Mouse (Mus musculus) liver, embryonic 12.5 days (tissue): ENCODE results near the gene Tsc22d3. TPM values are rescaled to one million over a fixed set of nuclear protein-coding genes. Genes with fewer than 3 reads are reported as not detected.
"Not testable (repeated sequence)": the region's sequence is repeated elsewhere in the genome, so short reads cannot be mapped to it uniquely, and the experiment has no call there.

Source experiments
- ATAC-seq: fragments of 200-750 bp; cut with Nextera tagmentation; 2 replicates; pipeline ENCODE4 v1.8.0; 2017; ENCODE audit warnings: moderate number of reproducible peaks, mild to moderate bottlenecking, moderate library complexity
- H3K27ac ChIP-seq: fragments of 300-500 bp; sonication (generic); 2 replicates; pipeline ENCODE4 v1.5.1; 2016; ENCODE audit warnings: mild to moderate bottlenecking
- H3K27me3 ChIP-seq: fragments of 300-500 bp; sonication (generic); replicated peaks from 2 replicates; pipeline ENCODE4 v1.6.1; 2016; ENCODE audit warnings: mild to moderate bottlenecking, moderate library complexity
- H3K36me3 ChIP-seq: fragments of 300-500 bp; sonication (generic); 2 replicates; pipeline ENCODE4 v1.6.1; 2016; ENCODE audit warnings: mild to moderate bottlenecking, moderate library complexity
- H3K4me1 ChIP-seq: fragments of 300-500 bp; sonication (generic); 2 replicates; pipeline ENCODE4 v1.6.1; 2016
- H3K4me2 ChIP-seq: fragments of 300-500 bp; sonication (generic); 2 replicates; pipeline ENCODE4 v1.6.1; 2016; ENCODE audit warnings: mild to moderate bottlenecking, moderate library complexity
- H3K4me3 ChIP-seq: fragments of 300-500 bp; sonication (generic); 2 replicates; pipeline ENCODE4 v1.5.1; 2016; ENCODE audit warnings: mild to moderate bottlenecking, moderate library complexity
- H3K9ac ChIP-seq: fragments of 300-500 bp; sonication (generic); 2 replicates; pipeline ENCODE4 v1.6.1; 2016; ENCODE audit warnings: mild to moderate bottlenecking, moderate library complexity
- H3K9me3 ChIP-seq: fragments of 300-500 bp; sonication (generic); replicated peaks from 2 replicates; pipeline ENCODE4 v1.6.1; 2016; ENCODE audit warnings: mild to moderate bottlenecking, moderate library complexity
- WGBS: fragments of 180-500 bp; shearing (Covaris S2); methylation state at CpG from one replicate; pipeline ENCODE4 v1.1.7; 2016; ENCODE audit not compliant: insufficient replicate concordance; 5-methylcytosine and 5-hydroxymethylcytosine counted together
- polyA plus RNA-seq: library from polyadenylated mRNA; unstranded; fragments of >200 nt; fragmentation: Nextera tagmentation; extraction: Ambion mirVana; gene quantifications from 2 replicates; pipeline ENCODE4 v1.2.1, GENCODE M21; 2016

Tsc22d3 gene
- polyA plus RNA-seq, 1 experiment from 2014 or later = 16.0 TPM

DNA sequence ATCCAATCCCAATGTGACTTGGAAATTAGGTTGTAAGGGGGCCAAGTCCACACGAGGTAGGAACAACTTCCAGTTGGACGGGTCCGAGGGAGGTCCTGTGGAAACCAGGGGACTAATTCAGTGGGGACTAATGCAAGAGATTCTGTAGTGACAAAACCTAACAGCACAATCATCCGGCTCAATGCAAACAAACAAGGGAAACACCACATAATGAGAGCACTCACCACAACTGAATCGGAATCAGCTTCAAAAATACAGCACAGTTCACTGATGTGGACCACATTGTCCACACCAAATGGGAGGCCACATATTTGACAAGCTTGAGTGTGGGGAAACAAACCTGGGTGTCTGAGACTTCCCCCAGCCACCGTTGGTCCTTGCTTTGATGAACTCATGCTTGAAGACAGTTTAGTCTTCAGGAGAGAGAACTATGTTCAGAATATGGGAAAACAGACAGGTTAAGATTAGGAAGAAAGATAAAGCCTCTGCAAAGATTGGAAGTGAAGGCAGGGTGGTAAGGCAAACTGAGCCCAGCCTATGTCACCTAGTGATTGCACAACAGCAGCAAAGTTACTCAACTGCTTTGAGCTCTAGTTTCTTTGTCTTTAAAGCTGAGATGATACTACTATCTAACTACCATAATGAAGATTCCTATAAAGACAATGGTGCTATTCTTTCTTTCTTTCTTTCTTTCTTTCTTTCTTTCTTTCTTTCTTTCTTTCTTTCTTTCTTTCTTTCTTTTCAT is 93.9 kb downstream of the Tsc22d3 start:
- no peak overlapping the region for H3K4me2 ChIP-seq
- H3K27ac ChIP-seq = no peak overlapping the region
- peaks cover 37% of the 10 kb centered on the region for H3K4me1 ChIP-seq
- 53% methylated on average over 6 of the region's 6 CpGs for WGBS
- no peak overlapping the region for H3K4me3 ChIP-seq
- no peaks in the 10 kb centered on the region for H3K36me3 ChIP-seq
- no peak for ATAC-seq
- no peaks in the 10 kb centered on the region for H3K9me3 ChIP-seq
- no peak overlapping the region for H3K9ac ChIP-seq
- peaks cover 16% of the 10 kb centered on the region for H3K27me3 ChIP-seq

DNA sequence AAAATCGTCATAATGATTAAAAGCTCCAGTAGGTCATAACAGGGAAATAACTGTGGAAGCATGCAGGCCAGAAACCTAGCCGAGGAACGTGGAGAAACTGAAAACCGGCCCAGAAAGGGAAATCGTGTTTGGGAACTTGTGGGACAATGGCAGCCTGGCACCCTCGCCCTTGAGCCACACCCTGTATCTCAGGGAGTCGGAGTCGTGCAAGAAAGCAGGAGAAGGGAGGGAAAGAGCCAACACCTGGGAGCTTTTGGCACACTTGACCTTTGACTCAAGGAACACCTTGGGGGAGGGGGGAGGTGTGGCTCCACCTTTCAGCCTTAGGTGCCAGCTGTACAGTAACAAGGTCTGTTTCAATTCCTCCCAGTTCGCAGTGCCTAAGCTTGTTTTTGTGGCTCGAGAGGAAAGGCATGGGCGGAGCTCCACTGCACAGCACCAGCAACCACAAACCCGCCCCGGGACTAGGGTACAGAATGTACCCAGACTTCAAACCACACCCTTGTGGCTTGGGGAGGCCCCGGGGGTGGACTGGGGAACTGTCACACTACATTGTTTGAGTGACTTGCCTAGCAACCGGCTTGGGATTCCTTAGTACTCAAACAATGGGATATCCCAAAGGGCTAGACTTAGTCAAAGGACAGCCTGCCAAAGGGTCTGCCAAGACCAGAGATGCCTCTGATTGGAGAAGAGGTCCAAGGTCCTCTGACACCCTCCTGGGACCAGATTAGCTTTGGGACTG is 94.8 kb downstream of the Tsc22d3 start:
- H3K4me3 ChIP-seq = no peak overlapping the region
- H3K9ac ChIP-seq = peak overlapping the region; percentile 44
- peak; percentile 73 for ATAC-seq
- WGBS = 30% methylated on average over 15 of the region's 15 CpGs
- peaks cover 7% of the 10 kb centered on the region for H3K27me3 ChIP-seq
- H3K27ac ChIP-seq = no peak overlapping the region
- peaks cover 39% of the 10 kb centered on the region for H3K4me1 ChIP-seq
- no peaks in the 10 kb centered on the region for H3K36me3 ChIP-seq
- no peaks in the 10 kb centered on the region for H3K9me3 ChIP-seq
- peak overlapping the region; percentile 50 for H3K4me2 ChIP-seq

DNA sequence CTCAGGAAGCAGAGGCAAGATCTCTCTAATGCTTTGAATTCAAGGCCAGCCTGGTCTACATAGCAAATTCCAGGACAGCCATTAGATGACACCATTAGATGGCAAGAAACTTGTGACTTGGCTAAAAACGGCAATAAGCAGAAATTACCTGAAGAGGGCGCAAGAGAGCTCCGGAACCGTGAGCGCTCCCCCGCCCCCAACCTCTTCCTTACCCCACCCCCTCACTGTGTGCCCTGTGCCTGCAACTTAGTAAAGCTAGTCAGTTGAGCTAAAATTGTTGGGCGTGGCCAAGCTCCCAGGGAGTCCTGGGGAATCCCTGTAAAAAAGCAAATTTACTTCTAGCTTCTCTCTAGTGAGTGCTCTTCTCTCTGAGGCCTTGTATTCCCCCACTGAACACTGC is 96.6 kb downstream of the Tsc22d3 start:
- ATAC-seq = peak; percentile 59
- 8% methylated on average over 7 of the region's 7 CpGs for WGBS
- H3K27ac ChIP-seq = no peak overlapping the region

DNA sequence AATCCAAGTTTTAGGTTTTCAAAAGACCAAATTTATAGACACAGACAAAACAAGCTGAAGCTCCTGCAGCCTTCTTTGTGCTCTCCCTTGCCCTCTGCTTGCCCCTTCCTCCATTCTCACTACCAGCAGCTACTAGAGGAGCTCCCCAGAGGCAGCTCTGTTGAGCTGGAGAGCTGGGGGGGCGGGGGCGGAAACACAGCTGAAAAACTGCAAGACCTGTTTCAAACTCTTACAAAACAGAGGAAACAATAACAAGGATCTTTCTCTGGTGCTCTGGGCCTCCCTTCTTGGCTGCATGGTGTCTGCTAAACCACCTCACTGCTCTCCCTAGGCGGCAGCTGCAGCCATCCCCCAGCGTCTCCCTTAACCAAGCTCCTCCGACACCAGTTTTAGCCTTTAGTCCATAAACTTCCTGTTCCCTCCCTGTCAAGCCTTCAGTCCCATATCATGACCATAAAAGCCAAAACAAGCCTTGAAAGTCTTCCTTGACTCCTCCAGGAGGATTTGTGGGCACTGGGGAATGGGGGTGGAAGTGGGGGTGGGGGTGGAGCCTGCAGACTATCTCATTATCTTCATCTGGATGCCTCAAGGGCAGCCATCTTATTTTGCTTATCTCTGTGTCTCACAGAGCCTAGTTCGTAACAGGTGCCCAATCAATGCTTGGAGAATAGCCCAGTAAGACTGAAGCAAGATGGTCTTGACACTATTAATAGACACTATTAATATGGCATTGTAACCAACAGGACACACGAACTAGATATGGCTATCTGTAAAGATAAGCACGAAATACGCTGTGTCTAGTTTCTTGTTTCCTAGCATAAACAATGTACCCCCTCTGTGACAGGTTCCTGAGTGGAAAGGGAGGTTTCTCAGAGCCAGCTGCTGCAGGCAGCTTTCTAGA is 98.8 kb downstream of the Tsc22d3 start:
- Histone ChIP-seq H3K4me2 (peak overlapping the region; percentile 27; the same call in 1 of the 2 replicates), H3K4me1 (peaks cover 38% of the 10 kb centered on the region), H3K4me3 (no peak overlapping the region), H3K9me3 (no peaks in the 10 kb centered on the region), H3K36me3 (no peaks in the 10 kb centered on the region), H3K27ac (no peak overlapping the region), H3K27me3 (no peaks in the 10 kb centered on the region), H3K9ac (no peak overlapping the region)
- no peak for ATAC-seq
- WGBS = 39% methylated on average over 9 of the region's 9 CpGs

More for the DNA sequence above, 96.6 kb downstream of the Tsc22d3 start:
- Histone ChIP-seq H3K27me3 (no peaks in the 10 kb centered on the region), H3K9ac (no peak overlapping the region), H3K4me3 (no peak overlapping the region), H3K9me3 (no peaks in the 10 kb centered on the region), H3K4me1 (peaks cover 39% of the 10 kb centered on the region), H3K4me2 (peak overlapping the region; percentile 14; the same call in 1 of the 2 replicates), H3K36me3 (no peaks in the 10 kb centered on the region)

DNA sequence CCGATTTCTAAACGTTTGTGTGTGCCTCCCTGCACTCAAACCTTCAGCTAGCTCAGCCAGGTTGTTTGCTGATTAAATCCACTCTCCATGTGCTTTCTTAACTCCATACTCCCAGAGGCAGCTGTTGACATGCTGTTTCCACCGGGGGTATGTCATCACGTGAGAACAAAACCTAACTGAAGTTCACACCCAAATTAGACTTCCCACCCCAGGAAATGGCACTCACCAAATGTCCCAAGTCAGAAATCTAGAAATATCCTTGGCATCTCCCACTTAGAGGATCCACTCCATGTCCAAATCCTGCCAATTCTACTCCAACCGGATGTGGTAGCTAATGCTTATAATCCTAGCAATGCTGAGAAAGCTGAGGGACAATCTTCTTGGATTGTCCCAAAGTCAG is 100.2 kb downstream of the Tsc22d3 start:
- Histone ChIP-seq H3K36me3 (no peaks in the 10 kb centered on the region), H3K9ac (no peak overlapping the region), H3K27ac (no peak overlapping the region), H3K4me2 (no peak overlapping the region), H3K4me3 (no peak overlapping the region), H3K27me3 (no peaks in the 10 kb centered on the region), H3K9me3 (no peaks in the 10 kb centered on the region), H3K4me1 (peaks cover 25% of the 10 kb centered on the region)
- no peak for ATAC-seq
- WGBS = 66% methylated on average over 5 of the region's 5 CpGs

DNA sequence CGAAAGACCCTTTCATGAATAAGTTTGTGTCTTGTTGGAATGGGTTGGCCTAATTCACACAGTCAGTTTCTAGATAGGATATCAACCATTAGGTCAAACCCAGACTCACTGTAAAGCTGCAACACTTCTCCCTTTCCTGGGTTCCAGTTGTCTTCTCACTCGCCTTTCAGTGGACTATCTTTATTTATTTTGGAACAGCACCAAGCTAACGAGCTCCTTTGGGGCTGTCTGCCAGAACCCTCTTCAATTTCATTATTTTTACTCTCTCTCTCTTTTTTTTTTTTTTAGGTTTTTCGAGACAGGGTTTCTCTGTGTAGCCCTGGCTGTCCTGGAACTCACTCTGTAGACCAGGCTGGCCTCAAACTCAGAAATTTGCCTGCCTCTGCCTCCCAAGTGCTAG is 102.0 kb downstream of the Tsc22d3 start:
- H3K9me3 ChIP-seq, H3K4me2 ChIP-seq, H3K36me3 ChIP-seq, ATAC-seq, H3K9ac ChIP-seq, H3K27me3 ChIP-seq, H3K4me3 ChIP-seq, H3K27ac ChIP-seq: not testable (repeated sequence)
- H3K4me1 ChIP-seq = peaks cover 12% of the 10 kb centered on the region; the same call in 1 of the 2 replicates
- WGBS = 57% methylated on average over 4 of the region's 4 CpGs

DNA sequence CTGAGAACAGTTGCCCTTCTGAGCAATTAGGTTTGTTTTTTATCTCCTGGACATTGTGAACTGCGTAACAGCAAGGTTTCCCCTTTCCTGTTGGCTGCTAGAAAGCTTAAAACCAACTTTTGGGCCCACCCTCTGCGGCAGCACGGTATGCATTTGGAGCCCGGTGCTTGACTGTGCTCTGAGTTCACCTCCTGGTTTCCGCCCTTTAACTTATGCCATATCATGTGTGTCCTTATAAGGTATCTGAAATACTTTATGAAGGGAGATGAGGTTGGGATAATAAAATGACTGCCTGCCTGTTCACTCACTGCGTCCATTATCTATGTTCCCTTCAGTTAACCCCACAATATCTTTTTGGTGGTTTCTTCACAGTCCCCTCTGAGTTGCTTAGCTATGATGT is 106.3 kb downstream of the Tsc22d3 start:
- Histone ChIP-seq H3K9me3 (no peaks in the 10 kb centered on the region), H3K4me3 (no peak overlapping the region), H3K4me2 (no peak overlapping the region), H3K27ac (no peak overlapping the region), H3K4me1 (peaks cover 6% of the 10 kb centered on the region; the same call in 1 of the 2 replicates), H3K27me3 (no peaks in the 10 kb centered on the region), H3K36me3 (no peaks in the 10 kb centered on the region), H3K9ac (no peak overlapping the region)
- WGBS = 58% methylated on average over 6 of the region's 6 CpGs
- no peak for ATAC-seq

DNA sequence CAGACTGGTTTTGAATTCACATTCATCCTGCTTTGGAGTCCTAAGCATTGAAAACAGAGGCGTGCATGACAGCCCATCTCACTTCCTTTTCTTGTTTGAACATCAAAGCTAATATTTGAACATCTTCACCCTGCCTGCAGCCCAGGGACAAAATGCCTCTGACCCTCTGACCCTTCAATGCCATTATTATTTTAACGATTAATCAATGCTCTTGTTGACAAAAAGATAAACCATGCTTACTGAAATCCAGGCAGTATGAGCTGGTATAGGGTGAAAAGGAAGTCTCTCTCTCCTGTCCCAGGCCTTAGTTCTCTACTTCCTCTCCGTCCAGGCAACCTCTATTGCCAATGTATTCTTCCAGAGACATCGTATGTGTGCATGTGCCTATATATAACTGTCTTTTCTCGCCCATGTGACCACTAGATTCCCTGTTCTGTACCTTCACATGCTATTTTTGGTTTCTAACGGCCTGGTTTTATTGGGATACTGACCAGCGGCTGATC is 106.9 kb downstream of the Tsc22d3 start:
- 40% methylated on average over 7 of the region's 7 CpGs for WGBS
- Histone ChIP-seq H3K36me3 (no peaks in the 10 kb centered on the region), H3K9me3 (no peaks in the 10 kb centered on the region), H3K27ac (no peak overlapping the region), H3K4me3 (no peak overlapping the region), H3K27me3 (no peaks in the 10 kb centered on the region), H3K4me1 (peaks cover 6% of the 10 kb centered on the region; the same call in 1 of the 2 replicates), H3K9ac (no peak overlapping the region), H3K4me2 (no peak overlapping the region)
- no peak for ATAC-seq

DNA sequence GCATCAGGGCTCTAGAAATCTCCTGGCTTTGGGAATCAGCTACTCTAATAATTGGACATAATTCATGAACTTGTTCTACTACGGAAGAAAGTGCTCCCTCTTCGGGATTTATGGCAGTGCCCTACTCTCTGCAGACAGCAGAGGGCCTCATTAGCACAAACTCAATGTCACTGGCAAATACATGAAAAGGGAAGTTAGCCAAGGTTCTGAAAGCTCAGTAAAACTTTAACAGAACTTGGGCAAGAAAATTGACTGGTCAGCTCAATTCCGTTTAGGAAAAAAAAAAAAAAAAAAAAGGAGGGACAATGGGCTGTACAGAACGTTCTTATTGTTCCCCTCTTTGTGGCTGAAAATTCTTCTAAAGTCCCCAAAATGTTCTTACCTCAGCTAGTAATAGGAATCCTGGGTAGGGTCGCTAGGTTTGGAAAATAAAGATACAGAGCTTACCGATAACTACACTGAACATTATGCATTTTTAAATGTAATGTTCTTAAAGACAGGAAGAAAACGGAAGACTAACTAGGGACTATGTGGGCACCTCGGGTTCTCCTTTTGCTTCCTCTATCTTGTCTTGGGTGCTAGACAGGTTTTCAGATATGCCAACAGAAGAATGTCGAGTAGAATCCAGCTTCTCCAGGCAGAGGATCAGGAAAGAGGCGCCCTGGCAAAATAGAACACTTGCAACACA is 108.4 kb downstream of the Tsc22d3 start:
- H3K9ac ChIP-seq = no peak overlapping the region
- ATAC-seq = no peak
- H3K4me2 ChIP-seq = no peak overlapping the region
- H3K27ac ChIP-seq = no peak overlapping the region
- no peak overlapping the region for H3K4me3 ChIP-seq
- no peaks in the 10 kb centered on the region for H3K36me3 ChIP-seq
- H3K9me3 ChIP-seq = no peaks in the 10 kb centered on the region
- H3K27me3 ChIP-seq = no peaks in the 10 kb centered on the region
- peaks cover 6% of the 10 kb centered on the region; the same call in 1 of the 2 replicates for H3K4me1 ChIP-seq
- WGBS = 37% methylated on average over 10 of the region's 10 CpGs

DNA sequence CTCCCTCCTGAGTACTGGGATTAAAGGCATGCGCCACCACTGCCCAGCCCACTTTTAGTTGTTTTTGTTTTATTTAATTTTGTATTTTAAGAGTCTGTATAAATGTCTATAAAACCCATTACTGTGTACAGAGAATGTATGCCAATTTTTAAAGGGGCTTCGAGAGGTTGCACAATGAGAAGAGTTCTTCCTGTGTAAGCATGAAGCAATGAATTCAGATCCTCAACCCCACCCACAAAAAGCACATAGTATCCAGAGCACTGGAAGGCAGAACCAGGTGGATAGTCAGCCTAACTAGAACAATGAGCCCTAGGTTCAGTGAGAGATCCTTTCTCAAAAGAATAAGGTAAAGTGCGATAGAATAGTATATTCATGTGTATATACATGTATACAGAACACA is 110.3 kb downstream of the Tsc22d3 start:
- no peak overlapping the region for H3K27ac ChIP-seq
- H3K4me2 ChIP-seq = no peak overlapping the region
- H3K36me3 ChIP-seq = no peaks in the 10 kb centered on the region
- no peak overlapping the region for H3K4me3 ChIP-seq
- no peaks in the 10 kb centered on the region for H3K27me3 ChIP-seq
- no peak for ATAC-seq
- H3K4me1 ChIP-seq = peaks cover 6% of the 10 kb centered on the region; the same call in 1 of the 2 replicates
- 79% methylated on average over 3 of the region's 3 CpGs for WGBS
- H3K9me3 ChIP-seq = no peaks in the 10 kb centered on the region
- no peak overlapping the region for H3K9ac ChIP-seq
